Mouse (Mus musculus) common myeloid progenitor, adult 5-6 weeks (primary cell): ENCODE measurements around the gene Tex14. TPM values are rescaled to one million over a fixed set of nuclear protein-coding genes. Genes with fewer than 3 reads are reported as not detected.
A peak's percentile ranks its signal among the peaks of the same experiment; 100 is the strongest.
"Not testable (repeated sequence)": the region's sequence is repeated elsewhere in the genome, so short reads cannot be mapped to it uniquely, and the experiment has no call there.

Experiments used
- ATAC-seq: replicated peaks from 2 replicates; pipeline ENCODE4 v1.8.0; 2016; ENCODE audit warnings: low read depth, mild to moderate bottlenecking, moderate TSS enrichment, inconsistent platforms; ENCODE audit not compliant: poor library complexity, severe bottlenecking
- total RNA-seq: library from RNA; stranded (forward); fragments of 200-1000, 187-1606 nt; gene quantifications from 2 replicates; pipeline ENCODE4 v1.2.3, GENCODE M21; 2017

Tex14 gene
- total RNA-seq, 1 experiment from 2014 or later: 0.27 TPM

DNA sequence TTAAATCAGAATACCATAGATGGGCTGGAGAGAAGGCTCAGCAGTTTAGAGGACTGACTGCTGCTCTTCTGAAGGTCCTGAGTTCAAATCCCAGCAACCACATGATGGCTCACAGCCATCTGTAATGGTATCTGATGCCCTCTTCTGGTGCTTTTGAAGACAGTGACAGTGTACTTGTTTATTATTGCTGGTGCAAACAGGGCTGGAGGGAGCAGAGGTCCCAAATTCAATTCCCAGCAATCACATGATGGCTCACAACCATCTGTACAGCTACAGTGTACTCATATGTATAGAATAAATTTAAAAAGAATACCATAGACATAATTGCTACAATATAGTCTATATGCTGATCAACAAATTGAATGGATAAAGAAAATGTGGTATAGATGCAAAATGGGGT, 42.6 kb downstream of the Tex14 start:
- ATAC-seq: no peak

GRCm38 (mm10) chr11:87448081-87448475, 43.2 kb downstream of the Tex14 start:
- ATAC-seq: peak; percentile 70

GRCm38 (mm10) chr11:87448476-87449199, 43.8 kb downstream of the Tex14 start:
- ATAC-seq: peak; percentile 76

DNA sequence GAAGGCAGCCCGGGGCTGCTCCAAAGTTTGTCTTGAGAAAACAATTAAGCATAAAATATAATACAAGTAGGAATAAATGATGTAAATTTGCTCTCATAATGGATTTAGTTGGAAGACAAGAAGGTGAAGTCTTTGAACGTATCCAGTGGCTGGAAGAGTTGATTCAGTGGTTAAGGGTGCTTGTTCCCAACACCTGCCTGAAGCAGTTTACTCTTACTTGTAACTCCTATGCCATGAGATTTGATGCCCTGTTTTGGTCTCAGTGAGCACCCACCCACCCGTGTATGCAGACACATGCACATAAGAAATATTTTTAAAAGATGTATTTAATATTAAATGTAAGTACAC, 44.3 kb downstream of the Tex14 start:
- peak; percentile 45 for ATAC-seq

GRCm38 (mm10) chr11:87449847-87450246, 45.0 kb downstream of the Tex14 start:
- ATAC-seq: not testable (repeated sequence)

DNA sequence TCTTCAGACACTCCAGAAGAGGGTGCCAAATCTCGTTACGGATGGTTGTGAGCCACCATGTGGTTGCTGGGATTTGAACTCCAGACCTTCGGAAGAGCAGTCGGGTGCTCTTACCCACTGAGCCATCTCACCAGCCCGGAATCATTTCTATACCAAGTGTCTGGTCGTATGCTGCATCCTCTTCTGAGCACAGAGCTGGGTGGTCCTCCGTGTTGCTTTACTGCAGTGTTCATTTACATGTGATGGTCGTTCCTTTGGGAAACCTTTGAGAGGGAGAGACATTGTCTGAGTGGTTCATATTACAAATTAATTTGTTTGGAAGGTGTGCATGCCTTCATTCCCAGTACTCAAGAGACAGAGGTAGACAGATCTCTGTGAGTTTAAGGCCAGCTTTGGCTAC, 47.9 kb downstream of the Tex14 start:
- not testable (repeated sequence) for ATAC-seq

GRCm38 (mm10) chr11:87453216-87454034, 48.6 kb downstream of the Tex14 start:
- no peak for ATAC-seq

DNA sequence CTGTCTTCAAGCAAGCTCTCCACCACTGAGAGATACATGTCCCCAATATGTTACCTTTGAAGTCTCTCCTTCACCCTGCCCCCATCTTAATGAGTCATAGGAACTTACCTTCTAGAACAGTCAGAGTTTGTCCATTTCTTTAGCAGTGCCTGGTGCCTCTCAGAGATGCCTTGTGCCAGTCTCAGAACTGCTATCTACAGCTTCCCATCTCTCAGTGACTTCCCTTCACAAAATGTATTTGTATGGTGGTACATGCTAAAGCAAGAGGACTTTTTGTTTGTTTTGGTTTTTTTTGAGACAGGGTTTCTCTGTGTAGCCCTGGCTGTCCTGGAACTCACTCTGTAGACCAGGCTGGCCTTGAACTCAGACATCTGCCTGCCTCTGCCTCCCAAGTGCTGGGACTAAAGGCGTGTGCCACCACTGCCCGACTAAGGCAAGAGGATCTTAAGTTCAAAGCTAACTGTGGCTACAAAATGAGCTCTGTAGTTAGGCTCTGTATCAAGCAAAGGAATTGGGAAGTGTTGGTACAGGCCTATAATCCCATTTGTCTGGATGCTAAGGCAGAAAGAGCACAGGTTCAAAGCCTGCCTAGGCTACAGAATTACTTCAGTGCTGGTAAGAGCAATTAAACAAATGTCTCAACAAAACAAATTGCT, 49.3 kb downstream of the Tex14 start:
- no peak for ATAC-seq

DNA sequence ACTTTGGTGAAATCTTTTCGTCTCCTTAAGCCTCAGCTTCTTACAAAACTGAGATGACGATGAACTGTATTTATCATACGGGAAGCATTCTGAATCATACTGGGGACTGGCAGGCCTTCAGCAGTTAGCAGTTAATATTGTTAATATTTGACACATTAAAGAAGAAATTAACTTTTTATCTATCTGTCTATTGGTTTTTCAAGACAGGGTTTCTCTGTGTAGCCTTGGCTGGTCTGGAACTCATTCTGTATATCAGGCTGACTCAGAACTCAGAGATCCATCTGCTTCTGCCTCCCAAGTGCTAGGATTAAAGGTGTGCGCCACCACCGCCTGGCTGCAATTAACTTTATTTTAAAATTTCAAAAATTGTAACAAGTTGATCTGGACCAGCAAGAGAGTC, 50.7 kb downstream of the Tex14 start:
- ATAC-seq: no peak

DNA sequence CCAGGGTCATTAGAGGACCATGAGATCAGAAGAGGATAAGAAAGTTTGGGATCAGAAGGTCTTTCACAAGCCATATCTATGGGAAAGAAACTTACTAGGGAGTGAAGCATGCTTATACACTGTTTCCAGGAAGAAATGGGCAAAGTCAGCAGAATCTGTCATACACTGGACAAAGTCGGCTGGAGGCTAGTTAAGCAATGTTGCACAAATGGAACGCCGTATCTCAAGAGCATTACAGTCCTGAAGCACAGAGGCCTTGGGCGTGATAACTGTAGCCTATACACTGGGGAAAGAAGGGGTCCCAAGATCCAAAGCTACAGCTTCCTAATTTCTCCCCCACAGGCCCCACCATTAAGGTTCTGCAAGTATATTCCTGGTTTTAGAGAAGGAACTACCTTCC, 51.1 kb downstream of the Tex14 start:
- no peak for ATAC-seq

DNA sequence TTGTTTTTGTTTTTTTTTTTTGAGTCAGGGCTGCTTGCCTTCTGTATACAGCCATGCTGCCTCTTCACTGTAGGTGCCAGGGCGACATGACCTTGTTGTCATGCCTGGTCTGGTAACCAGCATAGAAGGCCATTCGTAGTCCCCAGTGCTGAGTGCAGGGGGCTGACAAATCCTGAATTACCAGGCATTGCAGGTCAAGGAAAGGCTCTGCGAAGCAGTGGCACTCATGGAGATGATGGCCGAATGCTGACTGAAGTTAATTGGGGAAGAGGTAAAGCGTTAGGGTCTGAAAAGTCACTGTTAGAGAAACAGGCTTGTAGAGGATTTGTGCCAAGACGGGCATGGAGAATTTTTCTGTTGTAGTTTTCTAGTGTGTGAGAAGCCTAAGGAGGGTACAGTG, 55.7 kb downstream of the Tex14 start:
- no peak for ATAC-seq

- ATAC-seq: peak; percentile 88
These were observed 57.1 kb downstream of the Tex14 start for GRCm38 (mm10) chr11:87461780-87462460.

- ATAC-seq: peak; percentile 69
These were observed 57.8 kb downstream of the Tex14 start for GRCm38 (mm10) chr11:87462461-87463242.

- ATAC-seq: no peak
These were observed 58.3 kb downstream of the Tex14 start for GRCm38 (mm10) chr11:87463243-87463540.

- ATAC-seq: not testable (repeated sequence)
These were observed 59.0 kb downstream of the Tex14 start for GRCm38 (mm10) chr11:87463792-87464430.

DNA sequence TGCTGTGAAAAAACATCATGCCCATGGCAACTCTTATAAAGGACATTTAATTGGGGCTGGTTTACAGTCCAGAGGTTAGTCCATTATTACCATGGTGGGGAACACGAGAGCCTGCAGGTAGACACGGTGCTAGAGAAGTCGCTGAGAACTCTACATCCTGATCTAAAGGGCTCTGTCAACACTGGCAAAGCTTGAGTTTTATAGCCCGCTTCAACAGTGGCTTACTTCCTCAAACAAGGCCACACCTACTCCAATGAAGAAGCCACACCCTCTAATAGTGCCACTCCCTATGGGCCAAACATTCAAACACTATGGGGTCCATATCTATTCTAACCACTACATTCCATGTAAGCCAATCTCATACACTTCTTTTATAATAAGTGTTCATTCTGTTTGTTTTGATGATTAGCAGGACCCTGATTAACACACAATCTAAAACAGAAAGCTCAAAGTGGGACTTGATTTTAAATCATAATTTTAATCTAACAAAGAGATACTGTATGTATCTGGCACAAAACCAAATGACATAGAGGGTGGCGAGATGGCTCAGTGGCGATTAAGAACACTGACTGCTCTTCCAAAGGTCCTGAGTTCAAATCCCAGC, 61.2 kb downstream of the Tex14 start:
- ATAC-seq: peak; percentile 20

GRCm38 (mm10) chr11:87467491-87468277, 62.8 kb downstream of the Tex14 start:
- no peak for ATAC-seq

DNA sequence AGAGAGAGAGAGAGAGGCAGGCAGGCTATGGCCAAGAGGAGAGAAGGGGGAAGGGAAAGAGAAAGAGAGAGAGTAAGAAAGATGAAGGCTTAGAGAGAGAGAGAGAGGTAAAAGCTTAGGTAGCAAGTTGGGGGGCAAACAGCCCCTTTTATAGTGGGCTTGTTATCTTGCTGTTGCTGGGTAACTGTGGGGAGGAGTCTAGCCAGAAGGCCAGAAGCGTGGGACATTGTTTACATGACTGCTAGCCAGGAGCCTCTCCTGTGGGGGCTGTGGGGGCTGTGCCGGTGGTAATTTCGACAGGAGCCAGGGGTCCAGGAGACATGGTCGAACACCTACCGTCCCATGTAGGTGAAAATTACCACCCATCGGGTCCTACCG, 63.4 kb downstream of the Tex14 start:
- no peak for ATAC-seq
